Mouse (Mus musculus) heart, adult 9 months (tissue): ENCODE results near the gene Rin2.

ENCODE experiments used
- DNase-seq, 2 experiments: peaks; one replicate each; pipeline ENCODE4 v3.0.0; 2022; ENCODE audit warnings: low spot score in 2 of 2

Rin2 gene

GRCm38 (mm10) chr2:145675142-145675755 lies at the start of gene Rin2:
Gene Rin2, plus strand, starts transcription at chr2:145675215.
- DNase-seq: peak; percentile 67 to 71

GRCm38 (mm10) chr2:145631123-145631798 lies 43.8 kb upstream of the Rin2 start:
- DNase-seq: no peak

GRCm38 (mm10) chr2:145631799-145632174 lies 43.2 kb upstream of the Rin2 start:
- DNase-seq: no peak

- no peak for DNase-seq
Measured at GRCm38 (mm10) chr2:145633811-145634210, 41.2 kb upstream of the Rin2 start.

- DNase-seq: no peak
Measured at GRCm38 (mm10) chr2:145640255-145640984, 34.6 kb upstream of the Rin2 start.

- no peak for DNase-seq
Measured at GRCm38 (mm10) chr2:145655373-145655960, 19.5 kb upstream of the Rin2 start.

- no peak for DNase-seq
Measured at GRCm38 (mm10) chr2:145656121-145656520, 18.9 kb upstream of the Rin2 start.

GRCm38 (mm10) chr2:145656716-145657115 lies 18.3 kb upstream of the Rin2 start:
- DNase-seq: no peak

GRCm38 (mm10) chr2:145661242-145661641 lies 13.8 kb upstream of the Rin2 start:
- no peak for DNase-seq

- DNase-seq: no peak
Measured at GRCm38 (mm10) chr2:145663899-145664298, 11.1 kb upstream of the Rin2 start.

GRCm38 (mm10) chr2:145664311-145664710 lies 10.7 kb upstream of the Rin2 start:
- DNase-seq: no peak

- DNase-seq: no peak
Measured at GRCm38 (mm10) chr2:145668135-145668534, 6.9 kb upstream of the Rin2 start.

- no peak for DNase-seq
Measured at GRCm38 (mm10) chr2:145670131-145670530, 4.9 kb upstream of the Rin2 start.

- peak in 1 of 2 experiments; percentile 10 for DNase-seq
Measured at GRCm38 (mm10) chr2:145674496-145675141, 396 bp upstream of the Rin2 start.

GRCm38 (mm10) chr2:145675756-145676543 lies 935 bp downstream of the Rin2 start:
- DNase-seq: peak; percentile 30 to 58

- DNase-seq: no peak
Measured at GRCm38 (mm10) chr2:145676544-145676925, 1.5 kb downstream of the Rin2 start.

GRCm38 (mm10) chr2:145676936-145677335 lies 1.9 kb downstream of the Rin2 start:
- no peak for DNase-seq

GRCm38 (mm10) chr2:145680141-145680540 lies 5.1 kb downstream of the Rin2 start:
- DNase-seq: no peak

- DNase-seq: no peak
Measured at GRCm38 (mm10) chr2:145680762-145681161, 5.7 kb downstream of the Rin2 start.

GRCm38 (mm10) chr2:145681626-145682025 lies 6.6 kb downstream of the Rin2 start:
- no peak for DNase-seq

GRCm38 (mm10) chr2:145682924-145683323 lies 7.9 kb downstream of the Rin2 start:
- DNase-seq: no peak
